Mouse (Mus musculus) right cerebral cortex, postnatal 4 days (tissue): Measurements from ENCODE around the gene Xrcc1.

Source experiments
- DNase-seq: peaks from one replicate; pipeline ENCODE4 v3.0.0-alpha.2; 2022

Xrcc1 gene

GRCm38 (mm10) chr7:24566206-24566605 lies 20.1 kb downstream of the Xrcc1 start:
- DNase-seq, result no peak

- no peak for DNase-seq
These were observed 22.4 kb downstream of the Xrcc1 start for GRCm38 (mm10) chr7:24568512-24568911.

GRCm38 (mm10) chr7:24571071-24571470 lies 25.0 kb downstream of the Xrcc1 start:
- no peak for DNase-seq

- DNase-seq, result no peak
These were observed 26.4 kb downstream of the Xrcc1 start for GRCm38 (mm10) chr7:24572455-24572854.

- no peak for DNase-seq
These were observed 28.2 kb downstream of the Xrcc1 start for GRCm38 (mm10) chr7:24574224-24574796.

GRCm38 (mm10) chr7:24577811-24578210 lies 31.7 kb downstream of the Xrcc1 start:
- no peak for DNase-seq

- DNase-seq, result no peak
These were observed 38.8 kb downstream of the Xrcc1 start for GRCm38 (mm10) chr7:24584876-24585275.

GRCm38 (mm10) chr7:24585995-24586394 lies 39.9 kb downstream of the Xrcc1 start:
- DNase-seq, result no peak

- no peak for DNase-seq
These were observed 40.7 kb downstream of the Xrcc1 start for GRCm38 (mm10) chr7:24586828-24587227.

- DNase-seq, result peak; percentile 89
These were observed 41.4 kb downstream of the Xrcc1 start, which contains the start of the genes Ethe1 and Zfp575 for GRCm38 (mm10) chr7:24587330-24588105. Gene Ethe1 (plus strand): TSS chr7:24587543. Gene Zfp575 (minus strand): TSS chr7:24587641.

- no peak for DNase-seq
These were observed 42.2 kb downstream of the Xrcc1 start for GRCm38 (mm10) chr7:24588336-24588735.

GRCm38 (mm10) chr7:24591735-24592134 lies 45.6 kb downstream of the Xrcc1 start:
- DNase-seq, result no peak

GRCm38 (mm10) chr7:24592163-24592562 lies 46.1 kb downstream of the Xrcc1 start:
- DNase-seq, result no peak

- DNase-seq, result no peak
These were observed 46.7 kb downstream of the Xrcc1 start for GRCm38 (mm10) chr7:24592781-24593180.

GRCm38 (mm10) chr7:24593621-24594308 lies 47.7 kb downstream of the Xrcc1 start:
- peak; percentile 57 for DNase-seq

GRCm38 (mm10) chr7:24594309-24594803 lies 48.3 kb downstream of the Xrcc1 start:
- no peak for DNase-seq

- DNase-seq, result no peak
These were observed 49.4 kb downstream of the Xrcc1 start for GRCm38 (mm10) chr7:24595464-24595863.

GRCm38 (mm10) chr7:24598121-24598520 lies 52.0 kb downstream of the Xrcc1 start:
- DNase-seq, result no peak

- DNase-seq, result no peak
These were observed 53.4 kb downstream of the Xrcc1 start for GRCm38 (mm10) chr7:24599211-24600067.

GRCm38 (mm10) chr7:24600941-24601597 lies 55.0 kb downstream of the Xrcc1 start:
- peak; percentile 100 for DNase-seq

- no peak for DNase-seq
These were observed 59.5 kb downstream of the Xrcc1 start for GRCm38 (mm10) chr7:24605561-24605960.

- no peak for DNase-seq
These were observed 60.0 kb downstream of the Xrcc1 start for GRCm38 (mm10) chr7:24606046-24606445.
